Mouse (Mus musculus): ENCODE data around the gene Stac2.

DNA sequence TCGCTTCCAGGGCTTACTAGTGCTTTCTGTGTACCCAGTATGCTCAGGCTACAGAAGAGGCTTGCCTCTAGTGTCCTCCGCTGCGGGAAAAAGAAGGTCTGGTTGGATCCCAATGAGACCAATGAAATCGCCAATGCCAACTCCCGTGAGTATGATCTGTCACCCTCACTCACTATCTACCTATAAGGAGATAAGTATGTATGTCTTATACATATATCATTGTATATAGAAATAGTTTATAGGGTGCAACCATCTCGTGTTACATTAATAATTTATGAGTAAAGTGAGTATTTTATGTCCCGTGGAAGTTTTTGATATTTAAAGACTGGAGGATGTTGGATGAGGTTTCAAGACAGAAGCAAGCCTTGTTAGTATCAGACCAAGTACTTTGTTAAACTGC lies 25.5 kb downstream of the Stac2 start:
- no peak for TF ChIP-seq POLR2A (IDR thresholded peaks at IDR 0.05; ENCODE audit: borderline replicate concordance, control insufficient read depth, low read depth, low read length)
- TF ChIP-seq CTCF (IDR thresholded peaks at IDR 0.05; ENCODE audit: control insufficient read depth, insufficient read depth, low read length), result no peak

All from bone marrow, adult 2 months (tissue).